Mouse (Mus musculus) CH12.LX (cell line): ENCODE measurements around the gene Cryge. TPM values are rescaled to one million over a fixed set of nuclear protein-coding genes. Genes with fewer than 3 reads are reported as not detected.

Experiments
- DNase-seq: peaks from one replicate; pipeline ENCODE4 v3.0.0-alpha.2; 2013; ENCODE audit errors: extremely low read depth
- H3K27ac ChIP-seq: 2 replicates; pipeline ENCODE4 v1.5.1; 2012; ENCODE audit warnings: low read depth, mild to moderate bottlenecking, control low read depth, moderate library complexity; ENCODE audit not compliant: insufficient read depth
- H3K27me3 ChIP-seq: replicated peaks from 2 replicates; pipeline ENCODE3; 2012; ENCODE audit warnings: inconsistent platforms
- H3K36me3 ChIP-seq, 2 experiments: replicated peaks in 1 of 2; 2 replicates each; pipeline versions ENCODE3 to v1.6.1; 2012; ENCODE audit warnings: inconsistent platforms in 1 of 2, low read length in 1 of 2, mild to moderate bottlenecking in 1 of 2, mixed read lengths in 1 of 2, moderate library complexity in 1 of 2; ENCODE audit not compliant: control insufficient read depth in 1 of 2, insufficient read depth in 1 of 2
- H3K4me1 ChIP-seq, 2 experiments: 2 replicates each; pipeline ENCODE4 v1.6.1; 2012; ENCODE audit warnings: inconsistent platforms in 1 of 2, moderate library complexity in 1 of 2; ENCODE audit not compliant: insufficient read depth in 2 of 2, control insufficient read depth in 1 of 2
- H3K4me2 ChIP-seq: 2 replicates; pipeline ENCODE4 v1.6.1; 2012; ENCODE audit warnings: low read depth, mild to moderate bottlenecking, control low read depth; ENCODE audit not compliant: poor library complexity, insufficient read depth, severe bottlenecking
- H3K4me3 ChIP-seq, 3 experiments: fragments of 150-350 bp in 1 of 3; sonication (generic) in 1 of 3; replicated peaks in 1 of 3; 2 replicates each; pipeline versions ENCODE3 to v1.5.1; 2011 to 2012; ENCODE audit warnings: low read depth in 2 of 3, low read length in 2 of 3, mild to moderate bottlenecking in 2 of 3, moderate library complexity in 2 of 3, control low read depth in 1 of 3, improper control_type of control experiment in 1 of 3, inconsistent platforms in 1 of 3, mixed read lengths in 1 of 3; ENCODE audit not compliant: poor library complexity in 1 of 3
- H3K79me2 ChIP-seq: replicated peaks from 2 replicates; pipeline ENCODE4 v1.6.1; 2012; ENCODE audit warnings: mild to moderate bottlenecking, moderate library complexity; ENCODE audit not compliant: control insufficient read depth, poor library complexity, insufficient read depth, severe bottlenecking; ENCODE audit errors: extremely low read depth
- H3K9ac ChIP-seq: 2 replicates; pipeline ENCODE4 v1.6.1; 2012; ENCODE audit warnings: low read depth, mild to moderate bottlenecking, control low read depth, moderate library complexity; ENCODE audit not compliant: insufficient read depth
- H3K9me3 ChIP-seq: replicated peaks from 2 replicates; pipeline ENCODE3; 2012; ENCODE audit warnings: low read length, inconsistent platforms, mixed read lengths
- BHLHE40 ChIP-seq: IDR thresholded peaks from 2 replicates; pipeline ENCODE4 v1.6.1; 2011; ENCODE audit warnings: mild to moderate bottlenecking, low read depth, low read length, improper control_type of control experiment
- CHD1 ChIP-seq: IDR thresholded peaks from 2 replicates; pipeline ENCODE4 v1.6.1; 2012; ENCODE audit warnings: low read depth, low read length, improper control_type of control experiment, inconsistent platforms
- CHD2 ChIP-seq: IDR thresholded peaks from 2 replicates; pipeline ENCODE4 v1.6.1; 2011; ENCODE audit warnings: low read length, improper control_type of control experiment
- CTCF ChIP-seq, 2 experiments: IDR thresholded peaks in 1 of 2; conservative IDR thresholded peaks in 1 of 2; 2 replicates each; pipeline ENCODE4 v1.5.1; 2011 to 2012; ENCODE audit warnings: low read depth in 2 of 2, low read length in 2 of 2, improper control_type of control experiment in 1 of 2, inconsistent platforms in 1 of 2, mild to moderate bottlenecking in 1 of 2, moderate library complexity in 1 of 2
- E2F4 ChIP-seq: IDR thresholded peaks from 2 replicates; pipeline ENCODE4 v1.6.1; 2011; ENCODE audit warnings: low read depth, low read length, improper control_type of control experiment; ENCODE audit not compliant: insufficient replicate concordance
- MAFK ChIP-seq: IDR thresholded peaks from 2 replicates; pipeline ENCODE4 v1.6.1; 2011; ENCODE audit warnings: low read length, improper control_type of control experiment; ENCODE audit not compliant: insufficient replicate concordance
- MAZ ChIP-seq: IDR thresholded peaks from 2 replicates; pipeline ENCODE4 v1.6.1; 2012; ENCODE audit warnings: low read depth, mild to moderate bottlenecking, inconsistent platforms, low read length, improper control_type of control experiment, moderate library complexity
- MYC ChIP-seq: IDR thresholded peaks from 2 replicates; pipeline ENCODE4 v1.6.1; 2011; ENCODE audit warnings: low read depth, mild to moderate bottlenecking, improper control_type of control experiment, low read length
- POLR2A ChIP-seq: IDR thresholded peaks from 2 replicates; pipeline ENCODE4 v1.6.1; 2011; ENCODE audit warnings: low read depth, mild to moderate bottlenecking, improper control_type of control experiment, low read length
- RAD21 ChIP-seq: IDR thresholded peaks from 2 replicates; pipeline ENCODE4 v1.6.1; 2011; ENCODE audit warnings: low read depth, mild to moderate bottlenecking, low read length, improper control_type of control experiment, moderate library complexity
- RCOR1 ChIP-seq: conservative IDR thresholded peaks from 2 replicates; pipeline ENCODE4 v1.6.1; 2012; ENCODE audit warnings: low read depth, mild to moderate bottlenecking, inconsistent platforms, low read length, improper control_type of control experiment
- SMC3 ChIP-seq: IDR thresholded peaks from 2 replicates; pipeline ENCODE4 v1.6.1; 2011; ENCODE audit warnings: low read depth, low read length, improper control_type of control experiment
- TBP ChIP-seq: conservative IDR thresholded peaks from 2 replicates; pipeline ENCODE4 v1.6.1; 2011; ENCODE audit warnings: low read depth, low read length, improper control_type of control experiment
- TCF12 ChIP-seq: IDR thresholded peaks from 2 replicates; pipeline ENCODE4 v1.6.1; 2014; ENCODE audit warnings: low read depth, mild to moderate bottlenecking, inconsistent platforms, low read length, improper control_type of control experiment
- UBTF ChIP-seq: IDR thresholded peaks from 2 replicates; pipeline ENCODE4 v1.6.1; 2012; ENCODE audit warnings: low read depth, mild to moderate bottlenecking, inconsistent platforms, low read length, improper control_type of control experiment, moderate library complexity
- ZMIZ1 ChIP-seq: IDR thresholded peaks from 2 replicates; pipeline ENCODE4 v1.6.1; 2012; ENCODE audit warnings: low read depth, mild to moderate bottlenecking, inconsistent platforms, low read length, improper control_type of control experiment
- dilution Hi-C: fragments of 300-500 bp; cut with MboI; formaldehyde crosslinking; loops from 2 replicates; pipeline ENCODE4 v1.14.3; 2020; ENCODE audit warnings: low sequenced_read_pairs; ENCODE audit not compliant: extremely low pct_unique_long_range_greater_than_20kb, extremely low pct_ligation_motif_present
- in situ Hi-C: fragments of 300-500 bp; cut with MboI; formaldehyde crosslinking; loops from 3 replicates; pipeline ENCODE4 v1.14.3; 2019; ENCODE audit warnings: low sequenced_read_pairs, low pct_ligation_motif_present, low pct_unique_long_range_greater_than_20kb, mixed read lengths
- polyA plus RNA-seq: library from polyadenylated mRNA; unstranded; fragments of >175 nt; gene quantifications from 2 replicates; pipeline ENCODE4 v1.2.1, GENCODE M21; 2012; ENCODE audit warnings: low read depth; ENCODE audit not compliant: insufficient read length
- total RNA-seq, 2 experiments: library from RNA; depleted of rRNA; stranded (reverse); fragments of 300-350 nt in 1 of 2; fragments of >200 nt in 1 of 2; gene quantifications; 2 replicates each; pipeline ENCODE4 v1.2.3; 2012 to 2014

Cryge gene
- total and polyA plus RNA-seq, 3 experiments = not detected

DNA sequence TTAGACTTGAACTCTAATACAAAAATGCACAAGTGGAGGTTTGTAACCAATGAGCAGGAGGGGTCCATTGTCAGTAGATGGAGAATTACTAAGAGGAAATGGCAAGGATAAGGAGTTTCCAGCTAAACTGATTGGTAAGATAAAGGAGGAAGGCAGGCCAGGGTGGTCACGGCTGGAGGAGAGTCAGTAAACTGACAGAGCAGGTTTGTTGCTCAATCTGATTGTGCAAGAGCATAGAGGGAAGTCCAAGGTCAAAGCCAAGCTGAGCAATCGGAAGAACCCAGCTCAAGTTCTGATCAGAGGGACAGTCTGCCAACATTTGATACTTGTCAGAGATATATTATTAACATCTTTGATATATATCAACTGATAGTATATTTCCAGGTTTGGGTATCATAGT lies 39.4 kb upstream of the Cryge start:
- Histone ChIP-seq H3K36me3 (no peaks in the 10 kb centered on the region), H3K79me2 (no peaks in the 10 kb centered on the region), H3K4me3 (no peak overlapping the region), H3K9me3 (no peaks in the 10 kb centered on the region), H3K4me2 (no peak overlapping the region), H3K4me1 (no peaks in the 10 kb centered on the region), H3K9ac (no peak overlapping the region), H3K27ac (no peak overlapping the region), H3K27me3 (no peaks in the 10 kb centered on the region)
- in situ Hi-C loops = no loop called here
- TF ChIP-seq SMC3 = no peak
- TF ChIP-seq BHLHE40 = no peak
- dilution Hi-C loops = no loop called here
- no peak for DNase-seq

DNA sequence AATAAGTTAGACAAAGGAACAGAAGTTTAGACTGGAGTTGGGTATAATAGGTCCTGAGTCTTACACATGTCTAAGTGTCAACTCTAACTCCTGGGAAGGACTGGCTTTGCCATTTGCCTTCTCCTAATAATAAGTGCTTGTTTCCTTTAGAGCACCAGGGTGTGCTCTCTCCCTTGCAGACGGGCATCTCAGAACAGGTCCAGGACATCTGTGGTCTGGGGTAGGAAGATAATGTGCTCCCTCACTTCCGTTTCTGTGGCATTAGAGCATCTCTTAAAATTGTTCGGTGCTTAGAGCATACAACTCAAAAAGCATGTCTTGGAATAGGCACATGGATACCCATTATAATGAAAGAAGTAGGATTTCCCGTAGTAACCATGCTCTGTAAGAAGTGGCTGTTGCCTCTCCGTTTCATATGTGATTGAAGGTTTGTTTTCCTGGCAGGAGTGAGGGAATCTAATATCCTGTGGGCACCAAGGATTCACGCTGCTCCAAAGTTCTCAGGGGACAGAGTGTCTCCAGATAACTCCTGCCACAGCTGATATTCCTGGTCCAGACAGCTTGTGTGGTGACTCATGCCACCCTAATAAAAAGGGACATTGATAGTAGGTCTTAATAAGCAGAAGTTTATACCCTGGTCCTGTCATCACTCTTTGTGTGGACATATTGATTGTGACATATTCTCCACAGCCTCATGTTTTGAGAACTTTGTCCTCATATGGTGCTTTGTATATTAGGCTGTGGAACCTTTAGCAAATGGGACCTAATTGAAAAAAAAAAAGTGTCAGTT lies 37.8 kb upstream of the Cryge start:
- no peak for DNase-seq
- H3K4me2 ChIP-seq = no peak overlapping the region
- no peak for TF ChIP-seq BHLHE40
- TF ChIP-seq CTCF (conservative IDR thresholded peaks at IDR 0.05 in 1 of 2, IDR thresholded peaks at IDR 0.05 in 1 of 2; ENCODE audit: low read depth in 2 of 2, low read length in 2 of 2) = peak in 1 of 2 experiments; percentile 13; a peak in 1 of 4 replicates
- H3K27me3 ChIP-seq = no peaks in the 10 kb centered on the region
- no peaks in the 10 kb centered on the region for H3K9me3 ChIP-seq
- H3K79me2 ChIP-seq = no peaks in the 10 kb centered on the region
- H3K36me3 ChIP-seq = no peaks in the 10 kb centered on the region
- H3K4me1 ChIP-seq = no peaks in the 10 kb centered on the region
- dilution Hi-C loops = no loop called here
- H3K9ac ChIP-seq = no peak overlapping the region
- in situ Hi-C loops = no loop called here
- no peak overlapping the region for H3K27ac ChIP-seq
- H3K4me3 ChIP-seq = no peak overlapping the region

DNA sequence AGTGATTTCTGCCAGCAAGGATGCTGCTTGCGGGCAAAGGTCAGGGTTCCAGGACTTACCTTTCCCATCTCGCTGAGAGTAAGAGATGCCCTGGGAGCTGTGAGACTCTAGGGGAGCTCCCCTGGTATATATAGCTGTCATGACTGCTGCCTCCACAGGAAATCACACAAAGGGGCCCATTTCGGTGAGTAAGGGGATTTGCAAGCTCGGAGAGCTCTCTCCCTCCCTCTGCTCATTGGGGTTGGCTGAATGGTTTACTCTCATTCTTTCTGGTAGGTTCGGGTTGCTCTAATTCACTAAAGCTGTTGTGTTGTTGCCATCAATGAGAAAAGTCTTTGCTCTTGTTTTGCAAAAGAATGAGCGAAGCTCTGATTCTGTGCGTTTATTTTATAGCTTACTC lies 31.2 kb upstream of the Cryge start, which contains the start of gene Crygb:
Crygb (minus strand) TSS at position 101 of the 400 bp plus-strand sequence.
- Histone ChIP-seq H3K4me1 (0 out of 4 replicates have a peak, but pooled peaks cover 0 to 3% of the 10 kb centered on the region in 2 experiments), H3K4me3 (no peak within 1 kb of the TSS), H3K36me3 (no peaks in the 10 kb centered on the region), H3K9me3 (no peaks in the 10 kb centered on the region), H3K4me2 (no peak within 1 kb of the TSS), H3K9ac (no peak within 1 kb of the TSS), H3K27ac (no peak within 1 kb of the TSS), H3K27me3 (no peaks in the 10 kb centered on the region), H3K79me2 (no peaks in the 10 kb centered on the region)
- TF ChIP-seq MAZ (no peak), RAD21 (no peak), TCF12 (no peak), MAFK (no peak), POLR2A (no peak), CHD1 (no peak), CTCF (conservative IDR thresholded peaks at IDR 0.05 in 1 of 2, IDR thresholded peaks at IDR 0.05 in 1 of 2; ENCODE audit: low read depth in 2 of 2, low read length in 2 of 2) (no peak), CHD2 (no peak), TBP (no peak), RCOR1 (no peak), ZMIZ1 (no peak), MYC (no peak), E2F4 (no peak), UBTF (no peak)
- in situ Hi-C loops (no loop called here), dilution Hi-C loops (no loop called here)
- no peak for DNase-seq
